Mouse (Mus musculus): Measurements from ENCODE around the gene Spata31d1b. TPM values are rescaled to one million over a fixed set of nuclear protein-coding genes. Genes with fewer than 3 reads are reported as not detected.
A peak's percentile ranks its signal among the peaks of the same experiment; 100 is the strongest.

The Spata31d1b gene
- polyA plus RNA-seq, 1 experiment from 2014 or later = not detected

GRCm38 (mm10) chr13:59672248-59672647 is 39.8 kb upstream of the Spata31d1b start:
- Histone ChIP-seq H3K9ac (ENCODE audit: low read depth, low read length) (no peak overlapping the region), H3K4me3 (replicated peaks; ENCODE audit: low read depth, low read length) (no peak overlapping the region), H3K36me3 (ENCODE audit: insufficient read depth, low read length) (no peaks in the 10 kb centered on the region), H3K4me1 (replicated peaks; ENCODE audit: insufficient read depth, low read length) (no peaks in the 10 kb centered on the region), H3K4me2 (ENCODE audit: low read length) (no peak overlapping the region), H3K9me3 (replicated peaks; ENCODE audit: low read length) (no peaks in the 10 kb centered on the region), H3K27me3 (ENCODE audit: insufficient read depth, low read length) (no peaks in the 10 kb centered on the region), H3K27ac (no peak overlapping the region)
- TF ChIP-seq CTCF (IDR thresholded peaks at IDR 0.05; ENCODE audit: low read depth) = no peak
- ATAC-seq (replicated peaks; ENCODE audit: low FRiP score, low read depth) = no peak
- WGBS = 77% methylated on average over 6 of the region's 6 CpGs
- no peak for DNase-seq (ENCODE audit: low spot score)

- Histone ChIP-seq H3K4me1 (replicated peaks; ENCODE audit: insufficient read depth, low read length) (no peaks in the 10 kb centered on the region), H3K27me3 (ENCODE audit: insufficient read depth, low read length) (no peaks in the 10 kb centered on the region), H3K4me2 (ENCODE audit: low read length) (no peak overlapping the region), H3K27ac (no peak overlapping the region), H3K4me3 (replicated peaks; ENCODE audit: low read depth, low read length) (no peak overlapping the region), H3K9me3 (replicated peaks; ENCODE audit: low read length) (no peaks in the 10 kb centered on the region), H3K36me3 (ENCODE audit: insufficient read depth, low read length) (no peaks in the 10 kb centered on the region), H3K9ac (ENCODE audit: low read depth, low read length) (no peak overlapping the region)
- WGBS = 59% methylated on average over 7 of the region's 7 CpGs
- no peak for TF ChIP-seq CTCF (IDR thresholded peaks at IDR 0.05; ENCODE audit: low read depth)
- ATAC-seq (replicated peaks; ENCODE audit: low FRiP score, low read depth) (no peak), DNase-seq (ENCODE audit: low spot score) (no peak)
Observed at GRCm38 (mm10) chr13:59673597-59673996, 38.5 kb upstream of the Spata31d1b start.

GRCm38 (mm10) chr13:59674215-59674614 is 37.9 kb upstream of the Spata31d1b start:
- 0 out of 2 replicates have a peak overlapping the region, but pooled peaks have one; percentile 9 for H3K9ac ChIP-seq (ENCODE audit: low read depth, low read length)
- WGBS = 19% methylated on average over 3 of the region's 3 CpGs
- H3K4me2 ChIP-seq (ENCODE audit: low read length) = peak overlapping the region; percentile 94
- H3K9me3 ChIP-seq (replicated peaks; ENCODE audit: low read length) = no peaks in the 10 kb centered on the region
- no peaks in the 10 kb centered on the region for H3K27me3 ChIP-seq (ENCODE audit: insufficient read depth, low read length)
- H3K4me3 ChIP-seq (replicated peaks; ENCODE audit: low read depth, low read length) = peak overlapping the region; percentile 73; the same call in 1 of the 2 replicates
- ATAC-seq (replicated peaks; ENCODE audit: low FRiP score, low read depth) (no peak), DNase-seq (ENCODE audit: low spot score) (peak; percentile 31)
- no peaks in the 10 kb centered on the region for H3K36me3 ChIP-seq (ENCODE audit: insufficient read depth, low read length)
- H3K27ac ChIP-seq = no peak overlapping the region
- TF ChIP-seq CTCF (IDR thresholded peaks at IDR 0.05; ENCODE audit: low read depth) = no peak
- no peaks in the 10 kb centered on the region for H3K4me1 ChIP-seq (replicated peaks; ENCODE audit: insufficient read depth, low read length)

- 0 out of 2 replicates have a peak overlapping the region, but pooled peaks have one; percentile 75 for H3K27ac ChIP-seq
- no peak for ATAC-seq (replicated peaks; ENCODE audit: low FRiP score, low read depth)
- DNase-seq (ENCODE audit: low spot score) = peak; percentile 47
- peak overlapping the region; percentile 70 for H3K9ac ChIP-seq (ENCODE audit: low read depth, low read length)
- H3K9me3 ChIP-seq (replicated peaks; ENCODE audit: low read length) = no peaks in the 10 kb centered on the region
- peak overlapping the region; percentile 73 for H3K4me3 ChIP-seq (replicated peaks; ENCODE audit: low read depth, low read length)
- H3K27me3 ChIP-seq (ENCODE audit: insufficient read depth, low read length) = no peaks in the 10 kb centered on the region
- WGBS = 5% methylated on average over 13 of the region's 13 CpGs
- no peak for TF ChIP-seq CTCF (IDR thresholded peaks at IDR 0.05; ENCODE audit: low read depth)
- H3K36me3 ChIP-seq (ENCODE audit: insufficient read depth, low read length) = no peaks in the 10 kb centered on the region
- no peaks in the 10 kb centered on the region for H3K4me1 ChIP-seq (replicated peaks; ENCODE audit: insufficient read depth, low read length)
- H3K4me2 ChIP-seq (ENCODE audit: low read length) = peak overlapping the region; percentile 94
Observed at GRCm38 (mm10) chr13:59674761-59675150, 37.3 kb upstream of the Spata31d1b start.

- DNase-seq (ENCODE audit: low spot score) (peak; percentile 78), ATAC-seq (replicated peaks; ENCODE audit: low FRiP score, low read depth) (peak; percentile 72; the same call in 1 of the 2 replicates)
- peak within 1 kb of the TSS; percentile 73 for H3K4me3 ChIP-seq (replicated peaks; ENCODE audit: low read depth, low read length)
- no peaks in the 10 kb centered on the region for H3K9me3 ChIP-seq (replicated peaks; ENCODE audit: low read length)
- H3K36me3 ChIP-seq (ENCODE audit: insufficient read depth, low read length) = no peaks in the 10 kb centered on the region
- H3K4me1 ChIP-seq (replicated peaks; ENCODE audit: insufficient read depth, low read length) = no peaks in the 10 kb centered on the region
- TF ChIP-seq CTCF (IDR thresholded peaks at IDR 0.05; ENCODE audit: low read depth) = no peak
- peak within 1 kb of the TSS; percentile 75 for H3K27ac ChIP-seq
- no peaks in the 10 kb centered on the region for H3K27me3 ChIP-seq (ENCODE audit: insufficient read depth, low read length)
- H3K9ac ChIP-seq (ENCODE audit: low read depth, low read length) = peak within 1 kb of the TSS; percentile 70
- WGBS = 1% methylated on average over 44 of the region's 61 CpGs
- H3K4me2 ChIP-seq (ENCODE audit: low read length) = peak within 1 kb of the TSS; percentile 94
Observed at GRCm38 (mm10) chr13:59675151-59676011, 36.7 kb upstream of the Spata31d1b start, which contains the start of gene Golm1. TSS of gene Golm1 (minus strand) at chr13:59675811.

GRCm38 (mm10) chr13:59676316-59677229 is 35.5 kb upstream of the Spata31d1b start:
- Histone ChIP-seq H3K9me3 (replicated peaks; ENCODE audit: low read length) (no peaks in the 10 kb centered on the region), H3K27ac (no peak overlapping the region), H3K27me3 (ENCODE audit: insufficient read depth, low read length) (no peaks in the 10 kb centered on the region), H3K9ac (ENCODE audit: low read depth, low read length) (no peak overlapping the region), H3K4me1 (replicated peaks; ENCODE audit: insufficient read depth, low read length) (no peaks in the 10 kb centered on the region), H3K36me3 (ENCODE audit: insufficient read depth, low read length) (no peaks in the 10 kb centered on the region), H3K4me3 (replicated peaks; ENCODE audit: low read depth, low read length) (no peak overlapping the region), H3K4me2 (ENCODE audit: low read length) (0 out of 2 replicates have a peak overlapping the region, but pooled peaks have one; percentile 94)
- WGBS = 67% methylated on average over 12 of the region's 12 CpGs
- no peak for TF ChIP-seq CTCF (IDR thresholded peaks at IDR 0.05; ENCODE audit: low read depth)
- no peak for ATAC-seq (replicated peaks; ENCODE audit: low FRiP score, low read depth)
- DNase-seq (ENCODE audit: low spot score) = no peak

Data from kidney, postnatal 0 days (tissue).